ENCODE assay signal across 10 mouse cellular contexts in genomic region chr3:109051056-109051945, GRCm38 (mm10). TPM values are rescaled to one million over a fixed set of nuclear protein-coding genes. Genes with fewer than 3 reads are reported as not detected.
A peak's percentile ranks its signal among the peaks of the same experiment; 100 is the strongest.
DNase-seq lines count a peak whose midpoint lies in the region; ATAC-seq and TF ChIP-seq lines count a peak whose summit lies in the region.
"Had no signal": no experiment of that assay in that cellular context is flagged by ENCODE, and none has a peak within 500 bp of the region (broad histone marks: within the 10 kb centered on the region; RNA-seq: fewer than 3 reads in every experiment).

No protein-coding gene starts in this region.

- no peak overlapping the region for H3K9ac ChIP-seq in liver, embryonic 12.5 days
- no peak overlapping the region for H3K9ac ChIP-seq in stomach, postnatal 0 days (ENCODE audit: low read length)
- H3K9ac ChIP-seq: embryonic facial prominence, embryonic 13.5 days had no signal

- intact Hi-C loops in left cerebral cortex, postnatal 25 days (cut with DNase I) = no loop called here

- no peak for TF ChIP-seq EP300 in stomach, postnatal 0 days (optimal IDR thresholded peaks at IDR 0.05)

- no peak overlapping the region for H3K27ac ChIP-seq in thymus, adult 2 months (ENCODE audit: control insufficient read depth, insufficient read depth, low read length)
- peak overlapping the region; percentile 39; the same call in 1 of the 2 replicates for H3K27ac ChIP-seq in heart, embryonic 10.5 days
- no peak overlapping the region for H3K27ac ChIP-seq in liver, embryonic 12.5 days
- H3K27ac ChIP-seq in stomach, postnatal 0 days (replicated peaks) = peak overlapping the region; percentile 71
- H3K27ac ChIP-seq: embryonic facial prominence, embryonic 13.5 days had no signal

- H3K9me3 ChIP-seq in heart, embryonic 10.5 days = no peaks in the 10 kb centered on the region
- H3K9me3 ChIP-seq in liver, embryonic 12.5 days (replicated peaks) = no peaks in the 10 kb centered on the region
- no peaks in the 10 kb centered on the region for H3K9me3 ChIP-seq in stomach, postnatal 0 days (ENCODE audit: control insufficient read depth, low read length)
- H3K9me3 ChIP-seq: embryonic facial prominence, embryonic 13.5 days had no signal

- no peak overlapping the region for H3K4me3 ChIP-seq in thymus, adult 2 months (ENCODE audit: control insufficient read depth, insufficient read depth, low read length)
- no peak overlapping the region for H3K4me3 ChIP-seq in heart, embryonic 10.5 days
- no peak overlapping the region for H3K4me3 ChIP-seq in liver, embryonic 12.5 days
- no peak overlapping the region for H3K4me3 ChIP-seq in stomach, postnatal 0 days (ENCODE audit: low read depth, low read length)
- H3K4me3 ChIP-seq: embryonic facial prominence, embryonic 13.5 days had no signal

- TF ChIP-seq POLR2A in thymus, adult 2 months (IDR thresholded peaks at IDR 0.05; ENCODE audit: control insufficient read depth, extremely low read depth, insufficient read depth, low read length, poor library complexity) = no peak

- ATAC-seq in liver, embryonic 12.5 days = peak; percentile 21; the same call in 1 of the 2 replicates
- peak; percentile 63 for ATAC-seq in stomach, postnatal 0 days (ENCODE audit: low FRiP score, low TSS enrichment)

- 18% methylated on average over 11 of the region's 11 CpGs for WGBS in thymus, adult 2 months
- 30% methylated on average over 11 of the region's 11 CpGs for WGBS in heart, embryonic 10.5 days
- 15% methylated on average over 11 of the region's 11 CpGs for WGBS in liver, embryonic 12.5 days (ENCODE audit: insufficient replicate concordance)
- 28% methylated on average over 11 of the region's 11 CpGs for WGBS in stomach, postnatal 0 days

- TF ChIP-seq CTCF in thymus, adult 2 months (IDR thresholded peaks at IDR 0.05; ENCODE audit: borderline replicate concordance, control insufficient read depth, extremely low read depth, insufficient read depth, low read length, poor library complexity) = no peak
- TF ChIP-seq CTCF in stomach, postnatal 0 days (IDR thresholded peaks at IDR 0.05; ENCODE audit: low read depth) = peak; percentile 46

- DNase-seq in thymus, postnatal 14 days = peak; percentile 12
- DNase-seq in thymus, adult 2 months = no peak
- no peak for DNase-seq in heart, embryonic 10.5 days (ENCODE audit: low spot score)
- peak; percentile 45 for DNase-seq in stomach, postnatal 0 days (ENCODE audit: low spot score)
- DNase-seq in cerebellum, postnatal 10 days = no peak
- no peak for DNase-seq in retina, embryonic 14.5 days (ENCODE audit: low spot score)
- DNase-seq in left cerebral cortex, postnatal 25 days (ENCODE audit: low spot score in 2 of 2) = no peak

- peak overlapping the region; percentile 25; the same call in 1 of the 2 replicates for H3K4me2 ChIP-seq in liver, embryonic 12.5 days
- no peak overlapping the region for H3K4me2 ChIP-seq in stomach, postnatal 0 days (replicated peaks; ENCODE audit: low read depth)
- H3K4me2 ChIP-seq: embryonic facial prominence, embryonic 13.5 days had no signal

- H3K4me1 ChIP-seq in thymus, adult 2 months (replicated peaks; ENCODE audit: control insufficient read depth, insufficient read depth, low read length) = peaks cover 4% of the 10 kb centered on the region
- peaks cover 17% of the 10 kb centered on the region for H3K4me1 ChIP-seq in heart, embryonic 10.5 days
- H3K4me1 ChIP-seq in liver, embryonic 12.5 days = peaks cover 10% of the 10 kb centered on the region; the same call in 1 of the 2 replicates
- H3K4me1 ChIP-seq in stomach, postnatal 0 days (replicated peaks; ENCODE audit: control insufficient read depth, insufficient read depth) = peaks cover 4% of the 10 kb centered on the region; the same call in 1 of the 2 replicates
- H3K4me1 ChIP-seq: embryonic facial prominence, embryonic 13.5 days had no signal

- H3K36me3 ChIP-seq in thymus, adult 2 months (ENCODE audit: control insufficient read depth, insufficient read depth, low read length) = no peaks in the 10 kb centered on the region
- no peaks in the 10 kb centered on the region for H3K36me3 ChIP-seq in heart, embryonic 10.5 days
- H3K36me3 ChIP-seq in liver, embryonic 12.5 days = no peaks in the 10 kb centered on the region
- no peaks in the 10 kb centered on the region for H3K36me3 ChIP-seq in stomach, postnatal 0 days (ENCODE audit: control insufficient read depth, insufficient read depth, low read length)
- H3K36me3 ChIP-seq: embryonic facial prominence, embryonic 13.5 days had no signal

- no peaks in the 10 kb centered on the region for H3K27me3 ChIP-seq in thymus, adult 2 months (ENCODE audit: control insufficient read depth, insufficient read depth, low read length)
- no peaks in the 10 kb centered on the region for H3K27me3 ChIP-seq in heart, embryonic 10.5 days (ENCODE audit: insufficient read depth, poor library complexity, severe bottlenecking)
- H3K27me3 ChIP-seq in liver, embryonic 12.5 days (replicated peaks) = 0 out of 2 replicates have a peak, but pooled peaks cover 3% of the 10 kb centered on the region
- H3K27me3 ChIP-seq in stomach, postnatal 0 days (ENCODE audit: control insufficient read depth, insufficient read depth, low read length) = no peaks in the 10 kb centered on the region
- H3K27me3 ChIP-seq: embryonic facial prominence, embryonic 13.5 days had no signal

RNA-seq across cellular contexts. Expression of gene Fam102b, which starts 23.9 kb away (rescaled TPM):
- 6.2 and 6.5 TPM in 2 replicates for polyA plus RNA-seq in thymus, adult 2 months (2012; rRNA removed)
- 4.6 and 5.6 TPM in 2 replicates for polyA plus RNA-seq in heart, embryonic 10.5 days (2016; fragmentation: Nextera tagmentation; extraction: Ambion mirVana)
- polyA plus RNA-seq in liver, embryonic 12.5 days (2016; fragmentation: Nextera tagmentation; extraction: Ambion mirVana) = 4.5 TPM in 2 replicates
- 8.5 and 9.4 TPM in 2 replicates for polyA plus RNA-seq in stomach, postnatal 0 days (2015; fragmentation: Nextera tagmentation; extraction: Ambion mirVana)
- 10 to 100 TPM; 33.5 to 44.5 TPM for total RNA-seq in left cerebral cortex, postnatal 25 days (2021)

RNA-seq across cellular contexts. Expression of gene Slc25a54, which starts 29.0 kb away (rescaled TPM):
- polyA plus RNA-seq in thymus, adult 2 months (2012; rRNA removed) = not detected in 2 replicates
- not detected in 2 replicates for polyA plus RNA-seq in heart, embryonic 10.5 days (2016; fragmentation: Nextera tagmentation; extraction: Ambion mirVana)
- polyA plus RNA-seq in liver, embryonic 12.5 days (2016; fragmentation: Nextera tagmentation; extraction: Ambion mirVana) = not detected in 2 replicates
- polyA plus RNA-seq in stomach, postnatal 0 days (2015; fragmentation: Nextera tagmentation; extraction: Ambion mirVana) = not detected in 2 replicates
- total RNA-seq in left cerebral cortex, postnatal 25 days (2021) = not detected
- polyA plus RNA-seq: embryonic facial prominence, embryonic 13.5 days; spleen, adult 2 months had no signal

Comparison
In these comparisons a context has a peak if more than half of its experiments do, and no peak if none do; other contexts are left out.
1. DNase-seq: peak in thymus, postnatal 14 days (single experiment) and stomach, postnatal 0 days (single experiment); none in thymus, adult 2 months (single experiment), heart, embryonic 10.5 days (single experiment), cerebellum, postnatal 10 days (0 of 2), retina, embryonic 14.5 days (single experiment) and left cerebral cortex, postnatal 25 days (0 of 2).
2. H3K27ac ChIP-seq: peak in heart, embryonic 10.5 days (single experiment) and stomach, postnatal 0 days (single experiment); none in thymus, adult 2 months (single experiment) and liver, embryonic 12.5 days (single experiment).